Mouse (Mus musculus): Measurements from ENCODE around the gene Itpripl1. TPM values are rescaled to one million over a fixed set of nuclear protein-coding genes. Genes with fewer than 3 reads are reported as not detected.
"Not testable (repeated sequence)": the region's sequence is repeated elsewhere in the genome, so short reads cannot be mapped to it uniquely, and the experiment has no call there.

Itpripl1 gene
- polyA plus RNA-seq (2015; fragmentation: Nextera tagmentation; extraction: Ambion mirVana): 24.0 and 27.1 TPM in 2 replicates

DNA sequence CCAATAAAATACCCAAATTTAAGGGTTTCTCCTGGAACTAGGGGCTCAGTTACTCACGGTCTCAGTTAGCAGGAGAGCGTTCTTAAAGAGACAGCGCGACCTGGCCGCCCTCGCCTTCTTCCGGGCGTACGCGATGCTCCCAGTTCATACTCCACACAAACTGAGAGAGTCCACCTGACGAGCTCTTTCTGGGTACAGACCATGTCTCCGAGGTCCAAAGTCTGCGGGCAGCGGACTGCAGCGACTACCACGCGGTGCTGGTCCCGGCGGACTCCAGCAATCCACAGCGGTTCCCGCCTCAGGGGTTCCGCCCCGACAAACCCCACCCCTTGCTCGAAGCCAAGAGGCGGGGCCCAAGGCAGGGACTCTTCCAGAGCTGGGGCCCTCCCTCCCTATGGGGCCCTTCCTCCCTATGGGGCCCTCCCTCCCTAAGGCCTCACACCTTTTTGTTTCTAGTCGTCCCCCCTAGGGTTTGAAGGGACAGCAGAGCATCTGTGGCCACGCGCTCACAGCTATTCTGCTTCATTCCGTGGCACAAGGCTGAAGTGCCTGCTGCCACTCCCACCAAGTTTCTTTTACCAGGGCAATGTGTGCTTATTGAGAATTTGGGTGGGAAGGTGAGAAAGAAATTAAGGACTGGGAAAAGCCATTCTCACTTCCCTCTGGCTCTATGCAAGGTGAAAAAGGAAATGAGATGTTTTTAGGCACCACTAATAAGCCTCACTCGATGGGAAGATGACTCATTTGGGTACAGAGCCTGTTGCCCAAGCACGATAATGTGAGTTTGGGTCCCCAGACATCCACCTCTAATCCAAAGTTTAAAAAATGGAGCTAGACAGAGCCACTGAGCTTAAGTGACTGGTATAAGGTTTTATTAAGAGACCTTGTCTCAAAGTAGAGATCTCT, at the start of gene Itpripl1:
TSS of gene Itpripl1 (minus strand) at position 285 of the 906 bp plus-strand sequence.
- no peaks in the 10 kb centered on the region for H3K27me3 ChIP-seq (ENCODE audit: insufficient read depth, low read length)
- peaks cover 20% of the 10 kb centered on the region for H3K36me3 ChIP-seq (ENCODE audit: insufficient read depth, low read length)
- 2% methylated on average over 31 of the region's 31 CpGs for WGBS
- H3K27ac ChIP-seq (ENCODE audit: low read length): no peak within 1 kb of the TSS; the same call in 1 of the 2 replicates
- H3K4me2 ChIP-seq (replicated peaks; ENCODE audit: low read depth, low read length): peak within 1 kb of the TSS; percentile 73
- H3K9me3 ChIP-seq (ENCODE audit: low read length): no peaks in the 10 kb centered on the region
- H3K4me1 ChIP-seq (ENCODE audit: insufficient read depth, low read length): peaks cover 13% of the 10 kb centered on the region
- ATAC-seq (ENCODE audit: low FRiP score, low TSS enrichment): peak; percentile 97
- H3K9ac ChIP-seq (replicated peaks; ENCODE audit: low read length): peak within 1 kb of the TSS; percentile 74
- H3K4me3 ChIP-seq (ENCODE audit: low read length): peak within 1 kb of the TSS; percentile 67

DNA sequence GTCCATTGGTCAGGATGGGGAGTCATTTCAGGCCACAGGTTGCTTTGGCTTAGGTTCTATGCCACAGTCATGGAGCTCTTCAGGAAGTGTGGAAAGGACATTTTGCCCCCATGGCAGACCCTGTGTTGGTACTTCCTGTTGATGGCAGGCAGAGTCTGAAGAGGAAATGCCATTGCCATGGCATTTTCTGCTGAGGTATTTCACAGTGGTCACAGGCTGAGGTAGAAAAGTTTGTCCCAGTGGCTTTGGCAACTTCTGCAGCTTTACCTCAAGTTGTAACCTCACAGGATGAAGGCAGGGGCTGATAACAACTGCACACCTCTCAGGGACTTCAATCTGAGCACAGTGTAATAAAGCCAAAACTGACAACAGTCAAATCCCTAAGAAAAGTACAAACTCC, 46.3 kb upstream of the Itpripl1 start:
- ATAC-seq (ENCODE audit: low FRiP score, low TSS enrichment): no peak
- Histone ChIP-seq H3K27ac (ENCODE audit: low read length) (no peak overlapping the region), H3K9ac (replicated peaks; ENCODE audit: low read length) (no peak overlapping the region)

DNA sequence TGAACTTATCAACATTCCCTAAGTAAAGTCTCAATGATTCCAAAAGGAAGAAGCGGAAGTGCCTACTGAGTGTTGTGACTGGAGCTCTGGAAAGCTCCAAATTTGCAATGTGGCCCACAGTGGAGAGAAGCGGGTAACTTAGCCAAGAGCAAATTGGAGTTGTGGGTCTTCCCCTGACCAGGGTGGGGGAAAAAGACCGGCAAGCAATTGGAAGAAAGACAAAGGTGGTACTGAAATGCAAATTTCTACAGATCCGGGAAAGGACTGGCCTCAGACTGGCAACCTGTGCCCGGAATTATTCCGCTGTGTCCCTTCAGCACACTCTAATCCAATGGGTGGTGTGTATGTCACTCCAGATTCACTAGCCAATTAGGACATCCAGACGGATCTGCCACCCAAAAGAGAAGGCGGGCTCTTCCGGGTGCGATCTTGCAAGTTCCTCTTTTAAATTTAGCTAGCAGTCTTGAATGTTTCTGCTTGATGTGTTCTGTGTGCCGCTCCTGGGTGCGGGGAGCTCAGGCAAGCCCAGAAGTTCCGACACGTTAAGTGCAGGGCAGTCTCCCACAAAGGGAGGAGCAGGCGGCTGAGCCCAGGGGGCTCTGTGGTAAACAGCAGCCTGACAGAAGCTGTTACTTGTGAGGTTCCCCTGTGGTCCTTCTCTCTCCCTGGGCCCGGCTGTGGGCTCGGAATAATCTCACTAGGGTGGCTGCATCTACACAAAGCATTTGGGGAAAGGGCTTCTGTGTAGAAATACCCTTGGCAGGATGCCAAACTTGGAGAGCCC, 39.5 kb upstream of the Itpripl1 start:
- Histone ChIP-seq H3K9ac (replicated peaks; ENCODE audit: low read length) (peak overlapping the region; percentile 81), H3K4me3 (ENCODE audit: low read length) (peak overlapping the region; percentile 60), H3K27ac (ENCODE audit: low read length) (peak overlapping the region; percentile 86), H3K4me1 (ENCODE audit: insufficient read depth, low read length) (0 out of 2 replicates have a peak, but pooled peaks cover 5% of the 10 kb centered on the region), H3K36me3 (ENCODE audit: insufficient read depth, low read length) (no peaks in the 10 kb centered on the region), H3K27me3 (ENCODE audit: insufficient read depth, low read length) (0 out of 2 replicates have a peak, but pooled peaks cover 5% of the 10 kb centered on the region), H3K4me2 (replicated peaks; ENCODE audit: low read depth, low read length) (peak overlapping the region; percentile 76), H3K9me3 (ENCODE audit: low read length) (no peaks in the 10 kb centered on the region)
- ATAC-seq (ENCODE audit: low FRiP score, low TSS enrichment): peak; percentile 100
- 2% methylated on average over 17 of the region's 17 CpGs for WGBS

More for the DNA sequence above, 46.3 kb upstream of the Itpripl1 start:
- Histone ChIP-seq H3K4me2 (replicated peaks; ENCODE audit: low read depth, low read length) (no peak overlapping the region), H3K4me3 (ENCODE audit: low read length) (no peak overlapping the region), H3K36me3 (ENCODE audit: insufficient read depth, low read length) (no peaks in the 10 kb centered on the region), H3K27me3 (ENCODE audit: insufficient read depth, low read length) (no peaks in the 10 kb centered on the region), H3K9me3 (ENCODE audit: low read length) (no peaks in the 10 kb centered on the region), H3K4me1 (ENCODE audit: insufficient read depth, low read length) (no peaks in the 10 kb centered on the region)

DNA sequence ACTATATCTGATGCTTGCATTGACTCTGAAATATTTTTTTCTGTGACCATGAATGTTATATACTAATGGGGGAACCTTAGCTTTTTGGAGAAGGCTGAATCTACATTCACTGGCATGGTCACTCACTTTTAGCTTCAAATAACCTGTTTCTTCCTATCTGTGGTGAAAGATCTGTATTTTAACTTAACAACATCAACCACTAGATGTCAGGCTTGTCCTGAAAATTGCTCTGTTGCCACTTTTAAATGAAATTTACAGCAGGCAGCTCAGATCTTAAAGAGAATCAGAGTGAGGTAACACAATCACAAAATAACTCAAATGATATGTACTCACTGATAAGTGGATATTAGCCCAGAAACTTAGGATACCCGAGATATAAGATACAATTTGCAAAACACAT, 23.0 kb upstream of the Itpripl1 start:
- not testable (repeated sequence) for ATAC-seq (ENCODE audit: low FRiP score, low TSS enrichment); H3K9me3 ChIP-seq (ENCODE audit: low read length); H3K4me1 ChIP-seq (ENCODE audit: insufficient read depth, low read length); H3K36me3 ChIP-seq (ENCODE audit: insufficient read depth, low read length); H3K4me3 ChIP-seq (ENCODE audit: low read length); H3K9ac ChIP-seq (replicated peaks; ENCODE audit: low read length); H3K27me3 ChIP-seq (ENCODE audit: insufficient read depth, low read length); H3K4me2 ChIP-seq (replicated peaks; ENCODE audit: low read depth, low read length); H3K27ac ChIP-seq (ENCODE audit: low read length)
- 17% methylated on average over 1 of the region's 1 CpGs for WGBS

DNA sequence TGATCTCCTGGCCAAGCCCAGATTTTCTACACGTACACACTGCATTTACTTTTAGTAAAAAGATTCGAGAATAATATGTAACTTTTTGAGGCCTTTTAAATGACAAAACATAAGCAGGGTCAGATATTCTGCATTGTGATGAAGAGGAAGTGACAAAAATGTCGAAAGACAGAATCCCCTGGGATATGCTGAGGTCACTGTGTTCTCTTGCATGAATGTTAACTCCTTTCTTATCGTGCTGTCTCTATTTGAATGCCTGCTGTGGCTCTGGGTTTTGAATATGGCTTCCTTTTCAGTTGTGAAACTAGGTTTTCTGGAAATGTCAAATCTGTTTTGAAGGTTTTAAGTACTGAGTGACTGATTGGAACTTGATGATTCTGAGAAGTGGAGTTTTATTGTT, 22.4 kb upstream of the Itpripl1 start:
- 60% methylated on average over 4 of the region's 4 CpGs for WGBS
- no peak for ATAC-seq (ENCODE audit: low FRiP score, low TSS enrichment)
- no peaks in the 10 kb centered on the region for H3K4me1 ChIP-seq (ENCODE audit: insufficient read depth, low read length)
- H3K9ac ChIP-seq (replicated peaks; ENCODE audit: low read length): no peak overlapping the region
- H3K9me3 ChIP-seq (ENCODE audit: low read length): no peaks in the 10 kb centered on the region
- no peak overlapping the region for H3K27ac ChIP-seq (ENCODE audit: low read length)
- no peak overlapping the region for H3K4me2 ChIP-seq (replicated peaks; ENCODE audit: low read depth, low read length)
- no peak overlapping the region for H3K4me3 ChIP-seq (ENCODE audit: low read length)
- H3K36me3 ChIP-seq (ENCODE audit: insufficient read depth, low read length): no peaks in the 10 kb centered on the region
- H3K27me3 ChIP-seq (ENCODE audit: insufficient read depth, low read length): no peaks in the 10 kb centered on the region

DNA sequence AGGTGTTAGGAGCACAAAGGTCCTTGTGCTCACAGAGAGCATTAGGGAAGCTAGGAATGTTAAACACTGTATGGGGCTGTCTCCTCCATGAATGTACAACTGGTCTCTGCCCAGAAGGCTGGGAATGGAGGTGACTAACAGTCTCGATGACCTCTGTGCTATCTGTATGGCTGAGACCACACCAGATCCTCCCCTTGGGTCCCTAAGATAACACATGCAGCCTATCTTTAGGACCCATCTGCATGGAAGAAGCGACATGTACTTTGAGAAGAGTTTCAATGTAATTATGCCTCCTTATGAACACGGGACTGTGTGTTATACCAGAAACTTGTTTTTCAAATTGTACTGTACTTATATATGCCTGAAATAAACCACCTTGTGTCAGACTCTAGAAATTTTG, 2.5 kb upstream of the Itpripl1 start:
- no peak overlapping the region for H3K9ac ChIP-seq (replicated peaks; ENCODE audit: low read length)
- peaks cover 13% of the 10 kb centered on the region for H3K4me1 ChIP-seq (ENCODE audit: insufficient read depth, low read length)
- H3K4me3 ChIP-seq (ENCODE audit: low read length): no peak overlapping the region
- no peak for ATAC-seq (ENCODE audit: low FRiP score, low TSS enrichment)
- WGBS: 86% methylated on average over 3 of the region's 3 CpGs
- H3K27me3 ChIP-seq (ENCODE audit: insufficient read depth, low read length): no peaks in the 10 kb centered on the region
- no peak overlapping the region for H3K4me2 ChIP-seq (replicated peaks; ENCODE audit: low read depth, low read length)
- H3K9me3 ChIP-seq (ENCODE audit: low read length): no peaks in the 10 kb centered on the region
- peaks cover 9% of the 10 kb centered on the region for H3K36me3 ChIP-seq (ENCODE audit: insufficient read depth, low read length)
- no peak overlapping the region for H3K27ac ChIP-seq (ENCODE audit: low read length)

DNA sequence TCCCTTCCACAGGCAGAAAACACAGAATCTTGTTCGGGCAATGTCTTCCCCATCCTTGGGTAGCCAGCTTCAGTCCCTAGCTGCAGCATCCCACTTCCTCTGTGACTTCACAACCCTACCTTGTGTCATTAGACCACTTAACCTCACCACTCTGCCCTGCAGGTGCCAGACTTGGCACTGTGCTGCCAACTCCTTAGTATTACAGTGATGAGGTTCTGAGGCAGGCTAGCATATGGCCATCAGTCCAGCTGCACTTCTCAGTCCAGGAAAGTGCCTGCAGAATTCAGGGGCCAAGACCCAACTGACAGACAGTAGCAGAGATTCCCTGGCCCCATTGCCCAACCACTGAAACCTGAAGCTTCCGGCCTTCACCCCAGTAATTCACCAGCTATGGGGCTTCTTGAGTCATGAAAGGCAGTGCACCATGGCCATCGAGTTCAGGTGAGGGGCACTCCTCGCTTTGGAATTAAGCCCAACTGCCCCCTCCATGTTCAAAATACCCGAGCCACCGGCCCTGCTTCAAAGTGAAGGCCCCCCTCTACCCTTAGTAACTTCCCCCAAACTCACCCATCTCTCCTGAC, 575 bp downstream of the Itpripl1 start:
- Histone ChIP-seq H3K4me3 (ENCODE audit: low read length) (peak overlapping the region; percentile 67), H3K4me2 (replicated peaks; ENCODE audit: low read depth, low read length) (peak overlapping the region; percentile 73), H3K36me3 (ENCODE audit: insufficient read depth, low read length) (peaks cover 20% of the 10 kb centered on the region), H3K27ac (ENCODE audit: low read length) (no peak overlapping the region; the same call in 1 of the 2 replicates), H3K4me1 (ENCODE audit: insufficient read depth, low read length) (peaks cover 13% of the 10 kb centered on the region), H3K9ac (replicated peaks; ENCODE audit: low read length) (peak overlapping the region; percentile 74), H3K27me3 (ENCODE audit: insufficient read depth, low read length) (no peaks in the 10 kb centered on the region), H3K9me3 (ENCODE audit: low read length) (no peaks in the 10 kb centered on the region)
- peak; percentile 29 for ATAC-seq (ENCODE audit: low FRiP score, low TSS enrichment)
- WGBS: 13% methylated on average over 6 of the region's 6 CpGs

DNA sequence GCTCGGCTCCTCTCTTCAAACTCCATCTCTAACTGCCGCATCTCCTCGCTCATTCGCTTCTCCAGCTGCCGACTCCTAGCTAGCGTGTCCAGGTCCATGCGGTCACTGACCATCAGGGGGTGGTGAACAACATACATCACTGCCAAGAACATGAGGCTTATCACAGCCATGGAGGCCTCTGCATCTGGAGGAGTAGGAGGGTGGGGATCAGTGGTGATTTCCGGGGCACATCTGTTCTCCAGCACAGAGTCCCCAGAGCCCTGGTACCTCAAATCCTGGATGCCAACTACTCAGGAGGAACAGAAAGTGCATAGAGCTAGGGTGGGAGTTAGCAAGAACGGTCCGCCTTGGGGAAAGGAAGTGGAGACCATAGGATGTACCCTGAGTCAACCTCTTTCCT, 1.2 kb downstream of the Itpripl1 start:
- H3K27me3 ChIP-seq (ENCODE audit: insufficient read depth, low read length): no peaks in the 10 kb centered on the region
- H3K36me3 ChIP-seq (ENCODE audit: insufficient read depth, low read length): peaks cover 20% of the 10 kb centered on the region
- H3K4me1 ChIP-seq (ENCODE audit: insufficient read depth, low read length): peaks cover 18% of the 10 kb centered on the region
- H3K27ac ChIP-seq (ENCODE audit: low read length): no peak overlapping the region
- ATAC-seq (ENCODE audit: low FRiP score, low TSS enrichment): 0 out of 2 replicates have a peak, but pooled peaks have one; percentile 2
- 74% methylated on average over 10 of the region's 10 CpGs for WGBS
- H3K4me3 ChIP-seq (ENCODE audit: low read length): peak overlapping the region; percentile 67; the same call in 1 of the 2 replicates
- peak overlapping the region; percentile 74 for H3K9ac ChIP-seq (replicated peaks; ENCODE audit: low read length)
- H3K9me3 ChIP-seq (ENCODE audit: low read length): no peaks in the 10 kb centered on the region
- H3K4me2 ChIP-seq (replicated peaks; ENCODE audit: low read depth, low read length): peak overlapping the region; percentile 73

DNA sequence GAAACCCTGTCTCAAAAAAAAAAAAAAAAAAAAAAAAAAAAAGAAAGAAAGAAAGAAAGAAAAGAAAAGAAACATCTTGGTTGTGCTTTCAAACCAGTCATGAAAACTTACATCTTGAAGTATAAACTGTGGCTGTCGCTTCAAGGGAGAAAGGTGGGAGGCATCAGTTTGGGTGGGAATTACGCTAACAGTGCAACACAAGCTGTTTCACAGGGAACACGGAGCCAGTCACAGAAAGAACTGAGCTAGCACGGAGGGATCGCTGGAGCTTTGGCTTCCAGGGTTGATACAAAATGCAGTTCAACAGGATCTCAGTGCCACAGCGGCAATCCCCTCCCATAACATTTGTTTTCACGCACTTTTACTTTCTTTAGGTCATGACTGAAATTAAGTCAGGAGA, 3.2 kb downstream of the Itpripl1 start:
- no peak overlapping the region for H3K4me3 ChIP-seq (ENCODE audit: low read length)
- peaks cover 28% of the 10 kb centered on the region for H3K4me1 ChIP-seq (ENCODE audit: insufficient read depth, low read length)
- H3K4me2 ChIP-seq (replicated peaks; ENCODE audit: low read depth, low read length): no peak overlapping the region
- H3K9ac ChIP-seq (replicated peaks; ENCODE audit: low read length): no peak overlapping the region
- no peaks in the 10 kb centered on the region for H3K27me3 ChIP-seq (ENCODE audit: insufficient read depth, low read length)
- H3K36me3 ChIP-seq (ENCODE audit: insufficient read depth, low read length): peaks cover 20% of the 10 kb centered on the region
- WGBS: 92% methylated on average over 7 of the region's 7 CpGs
- H3K27ac ChIP-seq (ENCODE audit: low read length): no peak overlapping the region
- no peak for ATAC-seq (ENCODE audit: low FRiP score, low TSS enrichment)
- H3K9me3 ChIP-seq (ENCODE audit: low read length): no peaks in the 10 kb centered on the region
